Comparison of ENCODE assay signal across 14 mouse cellular contexts in genomic region chr6:145876986-145877735, GRCm38 (mm10). TPM values are rescaled to one million over a fixed set of nuclear protein-coding genes. Genes with fewer than 3 reads are reported as not detected.
DNase-seq lines count a peak whose midpoint lies in the region; ATAC-seq lines count a peak whose summit lies in the region.
"Had no signal": no experiment of that assay in that cellular context is flagged by ENCODE, and none has a peak within 500 bp of the region (broad histone marks: within the 10 kb centered on the region; RNA-seq: fewer than 3 reads in every experiment).

No protein-coding gene starts in this region.

- H3K9ac ChIP-seq in forebrain, embryonic 15.5 days (replicated peaks): no peak overlapping the region
- H3K9ac ChIP-seq in forebrain, embryonic 12.5 days: no peak overlapping the region
- H3K9ac ChIP-seq in liver, embryonic 16.5 days (ENCODE audit: low read depth, low read length): no peak overlapping the region
- H3K9ac ChIP-seq in liver, embryonic 11.5 days (ENCODE audit: low read depth, low read length): no peak overlapping the region
- no peak overlapping the region for H3K9ac ChIP-seq in hindbrain, embryonic 15.5 days
- H3K9ac ChIP-seq: limb, embryonic 13.5 days; midbrain, embryonic 12.5 days had no signal

- H3K4me3 ChIP-seq in forebrain, embryonic 15.5 days: no peak overlapping the region
- H3K4me3 ChIP-seq in forebrain, embryonic 12.5 days (replicated peaks): no peak overlapping the region
- H3K4me3 ChIP-seq in liver, embryonic 16.5 days (ENCODE audit: low read depth, low read length): no peak overlapping the region
- H3K4me3 ChIP-seq in liver, embryonic 11.5 days (ENCODE audit: low read depth, low read length): no peak overlapping the region
- H3K4me3 ChIP-seq in hindbrain, embryonic 15.5 days: no peak overlapping the region
- H3K4me3 ChIP-seq: limb, embryonic 13.5 days; midbrain, embryonic 12.5 days had no signal

- no peak overlapping the region for H3K27ac ChIP-seq in forebrain, embryonic 15.5 days (replicated peaks)
- no peak overlapping the region for H3K27ac ChIP-seq in forebrain, embryonic 12.5 days
- H3K27ac ChIP-seq in liver, embryonic 16.5 days (ENCODE audit: low read length): no peak overlapping the region
- no peak overlapping the region for H3K27ac ChIP-seq in liver, embryonic 11.5 days (ENCODE audit: low read depth, low read length)
- H3K27ac ChIP-seq in hindbrain, embryonic 15.5 days (replicated peaks): no peak overlapping the region
- H3K27ac ChIP-seq: limb, embryonic 13.5 days; midbrain, embryonic 12.5 days had no signal

- no peak overlapping the region for H3K4me2 ChIP-seq in forebrain, embryonic 15.5 days (replicated peaks)
- H3K4me2 ChIP-seq in forebrain, embryonic 12.5 days: no peak overlapping the region
- H3K4me2 ChIP-seq in liver, embryonic 16.5 days (ENCODE audit: low read depth, low read length): no peak overlapping the region
- H3K4me2 ChIP-seq in liver, embryonic 11.5 days: no peak overlapping the region
- H3K4me2 ChIP-seq in hindbrain, embryonic 15.5 days: no peak overlapping the region
- H3K4me2 ChIP-seq: limb, embryonic 13.5 days; midbrain, embryonic 12.5 days had no signal

- no peaks in the 10 kb centered on the region for H3K36me3 ChIP-seq in forebrain, embryonic 15.5 days
- H3K36me3 ChIP-seq in forebrain, embryonic 12.5 days (replicated peaks): no peaks in the 10 kb centered on the region
- no peaks in the 10 kb centered on the region for H3K36me3 ChIP-seq in liver, embryonic 16.5 days (ENCODE audit: control insufficient read depth, insufficient read depth)
- H3K36me3 ChIP-seq in liver, embryonic 11.5 days (ENCODE audit: control insufficient read depth, insufficient read depth, low read length): no peaks in the 10 kb centered on the region
- no peaks in the 10 kb centered on the region for H3K36me3 ChIP-seq in hindbrain, embryonic 15.5 days
- H3K36me3 ChIP-seq: limb, embryonic 13.5 days; midbrain, embryonic 12.5 days had no signal

- WGBS in forebrain, embryonic 15.5 days: 79% methylated on average over 9 of the region's 9 CpGs
- WGBS in forebrain, embryonic 12.5 days: 85% methylated on average over 9 of the region's 9 CpGs
- 38% methylated on average over 9 of the region's 9 CpGs for WGBS in liver, embryonic 16.5 days (ENCODE audit: insufficient replicate concordance)
- WGBS in liver, embryonic 11.5 days: 71% methylated on average over 9 of the region's 9 CpGs
- WGBS in hindbrain, embryonic 15.5 days: 81% methylated on average over 9 of the region's 9 CpGs

- no peak for DNase-seq in liver, embryonic 11.5 days (ENCODE audit: low spot score)
- DNase-seq in 416B (ENCODE audit: low read depth): peak; percentile 71
- no peak for DNase-seq in spleen, adult 12 weeks (ENCODE audit: low spot score)
- no peak for DNase-seq in natural killer cell, adult 2 months (ENCODE audit: low spot score in 2 of 2)
- DNase-seq: heart, adult 18-20 months; heart, postnatal 4 days; kidney, postnatal 36 days; thymus, adult 2 months had no signal

- no peaks in the 10 kb centered on the region for H3K9me3 ChIP-seq in forebrain, embryonic 15.5 days
- H3K9me3 ChIP-seq in forebrain, embryonic 12.5 days: no peaks in the 10 kb centered on the region
- no peaks in the 10 kb centered on the region for H3K9me3 ChIP-seq in liver, embryonic 16.5 days (replicated peaks; ENCODE audit: control insufficient read depth, low read length)
- H3K9me3 ChIP-seq in liver, embryonic 11.5 days (ENCODE audit: control insufficient read depth, low read length): no peaks in the 10 kb centered on the region
- H3K9me3 ChIP-seq in hindbrain, embryonic 15.5 days: no peaks in the 10 kb centered on the region
- H3K9me3 ChIP-seq: midbrain, embryonic 12.5 days had no signal

- ATAC-seq in forebrain, embryonic 15.5 days (replicated peaks): peak; percentile 57; the same call in 1 of the 2 replicates
- ATAC-seq in forebrain, embryonic 12.5 days (ENCODE audit: low FRiP score): no peak
- peak; percentile 43 for ATAC-seq in liver, embryonic 16.5 days (ENCODE audit: low read depth)
- ATAC-seq in liver, embryonic 11.5 days (replicated peaks; ENCODE audit: low FRiP score): no peak
- peak; percentile 56; the same call in 1 of the 2 replicates for ATAC-seq in hindbrain, embryonic 15.5 days (ENCODE audit: low FRiP score, low read depth)

- no peaks in the 10 kb centered on the region for H3K4me1 ChIP-seq in forebrain, embryonic 15.5 days
- H3K4me1 ChIP-seq in forebrain, embryonic 12.5 days: no peaks in the 10 kb centered on the region
- H3K4me1 ChIP-seq in liver, embryonic 16.5 days (ENCODE audit: control insufficient read depth, low read depth, low read length): no peaks in the 10 kb centered on the region
- no peaks in the 10 kb centered on the region; the same call in 1 of the 2 replicates for H3K4me1 ChIP-seq in liver, embryonic 11.5 days (replicated peaks; ENCODE audit: control insufficient read depth, insufficient read depth, low read length)
- no peaks in the 10 kb centered on the region for H3K4me1 ChIP-seq in hindbrain, embryonic 15.5 days (replicated peaks)
- H3K4me1 ChIP-seq: limb, embryonic 13.5 days; midbrain, embryonic 12.5 days had no signal

- no peaks in the 10 kb centered on the region for H3K27me3 ChIP-seq in forebrain, embryonic 15.5 days
- no peaks in the 10 kb centered on the region for H3K27me3 ChIP-seq in forebrain, embryonic 12.5 days
- no peaks in the 10 kb centered on the region for H3K27me3 ChIP-seq in liver, embryonic 16.5 days (ENCODE audit: control insufficient read depth, insufficient read depth, low read depth, low read length)
- H3K27me3 ChIP-seq in liver, embryonic 11.5 days (replicated peaks; ENCODE audit: control insufficient read depth, insufficient read depth, low read length): no peaks in the 10 kb centered on the region
- H3K27me3 ChIP-seq in hindbrain, embryonic 15.5 days: no peaks in the 10 kb centered on the region
- H3K27me3 ChIP-seq: limb, embryonic 13.5 days; midbrain, embryonic 12.5 days had no signal

RNA-seq across cellular contexts. Expression of gene Bhlhe41, which starts 11.8 kb away (rescaled TPM):
- polyA plus RNA-seq in forebrain, embryonic 15.5 days (2015; fragmentation: Nextera tagmentation; extraction: Ambion mirVana): 2.5 and 2.9 TPM in 2 replicates
- polyA plus RNA-seq in forebrain, embryonic 12.5 days (2016; fragmentation: Nextera tagmentation; extraction: Ambion mirVana): 1.5 and 1.6 TPM in 2 replicates
- 0.08 and 0.13 TPM in 2 replicates for polyA plus RNA-seq in liver, embryonic 16.5 days (2015; fragmentation: Nextera tagmentation; extraction: Ambion mirVana)
- 0.34 and 0.45 TPM in 2 replicates for polyA plus RNA-seq in liver, embryonic 11.5 days (2014; fragmentation: Nextera tagmentation; extraction: Ambion mirVana)
- 6.6 and 6.8 TPM in 2 replicates for polyA plus RNA-seq in hindbrain, embryonic 15.5 days (2015; fragmentation: Nextera tagmentation; extraction: Ambion mirVana)

RNA-seq across cellular contexts. Expression of gene Sspn, which starts 54.3 kb away (rescaled TPM):
- 1.9 and 2.3 TPM in 2 replicates for polyA plus RNA-seq in forebrain, embryonic 15.5 days (2015; fragmentation: Nextera tagmentation; extraction: Ambion mirVana)
- polyA plus RNA-seq in forebrain, embryonic 12.5 days (2016; fragmentation: Nextera tagmentation; extraction: Ambion mirVana): 2.7 and 3.2 TPM in 2 replicates
- polyA plus RNA-seq in liver, embryonic 16.5 days (2015; fragmentation: Nextera tagmentation; extraction: Ambion mirVana): 0.74 and 1.2 TPM in 2 replicates
- 2.2 TPM in 2 replicates for polyA plus RNA-seq in liver, embryonic 11.5 days (2014; fragmentation: Nextera tagmentation; extraction: Ambion mirVana)
- polyA plus RNA-seq in hindbrain, embryonic 15.5 days (2015; fragmentation: Nextera tagmentation; extraction: Ambion mirVana): 4.8 TPM in 2 replicates

Comparison
In these comparisons a context has a peak if more than half of its experiments do, and no peak if none do; other contexts are left out.
1. ATAC-seq: peak in forebrain, embryonic 15.5 days (single experiment), liver, embryonic 16.5 days (single experiment) and hindbrain, embryonic 15.5 days (single experiment); none in forebrain, embryonic 12.5 days (single experiment) and liver, embryonic 11.5 days (single experiment).